Mouse (Mus musculus) embryo, embryonic 9.5 days (tissue): ENCODE data around the gene Olfr107.

Source experiments
- DNase-seq: peaks from one replicate; pipeline ENCODE4 v3.0.0-alpha.2; 2017; ENCODE audit errors: extremely low spot score

Olfr107 gene

DNA sequence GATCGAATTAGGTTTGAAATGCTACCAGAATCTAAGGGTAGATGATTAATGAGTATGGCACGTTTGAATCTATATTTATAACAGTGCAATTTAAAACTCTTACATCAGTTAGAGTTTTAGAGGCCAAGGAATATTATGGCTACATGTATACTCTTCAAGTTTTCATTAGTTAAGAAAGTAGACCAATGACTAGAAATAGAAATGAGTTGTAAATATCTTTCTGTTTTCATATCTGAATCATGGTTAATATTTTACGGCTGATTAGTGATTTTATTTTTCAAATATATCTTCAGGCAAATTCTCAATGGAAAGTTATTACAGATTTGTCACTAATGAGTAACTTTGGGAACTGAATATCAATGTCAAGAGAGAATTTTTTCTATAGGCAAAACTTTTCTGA, at the start of gene Olfr107:
Gene Olfr107, plus strand, starts transcription at position 301 of the 400 bp plus-strand sequence.
- no peak for DNase-seq

DNA sequence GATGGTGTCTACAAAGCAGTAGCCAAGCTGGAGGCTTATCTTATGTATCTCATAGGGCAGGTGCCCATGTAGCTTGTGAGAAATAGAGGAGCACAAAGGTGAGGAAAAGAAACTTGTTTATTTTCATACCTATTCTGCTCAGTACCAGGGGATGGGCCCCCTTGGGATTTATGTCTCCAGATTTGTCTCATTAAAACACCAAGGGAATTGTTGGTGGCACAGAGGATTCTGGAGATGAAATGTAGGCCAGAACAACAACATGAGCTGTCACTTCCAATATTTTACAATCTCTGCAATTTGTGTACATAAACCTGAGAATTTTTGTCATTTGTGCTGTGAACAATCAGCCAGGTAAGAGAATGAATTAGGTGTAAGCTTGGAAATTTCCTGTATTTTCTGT, 39.7 kb upstream of the Olfr107 start, which contains the start of gene Olfr104-ps:
Gene Olfr104-ps, plus strand, starts transcription at position 301 of the 400 bp plus-strand sequence.
- DNase-seq: no peak

DNA sequence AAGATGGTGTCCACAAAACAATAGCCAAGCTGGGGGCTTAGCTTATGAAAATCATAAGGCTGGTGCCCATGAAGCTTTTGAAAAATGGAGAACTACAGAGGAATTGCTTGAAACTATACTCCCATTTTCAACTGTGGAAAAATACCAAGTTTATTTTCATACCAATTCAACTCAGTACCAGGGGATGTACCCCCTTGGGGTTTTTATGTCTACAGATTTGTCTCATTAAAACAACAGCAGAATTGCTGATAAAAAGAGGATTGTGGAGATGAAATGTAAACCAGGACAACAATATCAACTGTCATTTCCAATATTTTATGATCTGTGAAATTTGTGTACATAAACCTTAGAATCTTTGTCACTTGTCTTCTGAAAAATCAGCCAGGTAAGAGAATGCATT, 20.3 kb upstream of the Olfr107 start, which contains the start of gene Olfr105-ps:
Gene Olfr105-ps, plus strand, starts transcription at position 301 of the 400 bp plus-strand sequence.
- DNase-seq: no peak

DNA sequence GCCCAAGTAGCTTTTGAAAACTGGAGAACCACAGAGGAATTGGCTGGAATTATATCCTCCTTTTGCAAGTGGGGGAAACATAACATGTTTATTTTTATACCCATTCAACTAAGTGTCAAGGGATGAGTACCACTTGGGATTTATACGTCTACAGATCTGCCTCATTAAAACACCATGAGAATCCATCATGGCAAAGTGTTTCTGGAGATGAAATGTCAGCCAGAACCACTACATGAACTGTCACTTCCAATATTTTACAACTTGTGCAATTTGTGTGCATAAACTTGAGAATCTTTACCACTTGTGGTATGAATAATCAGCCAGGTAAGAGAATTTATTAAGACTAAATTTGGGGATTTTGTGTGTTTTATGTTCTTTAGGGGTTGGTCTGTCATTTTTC, 8.9 kb upstream of the Olfr107 start, which contains the start of gene Olfr106-ps:
Gene Olfr106-ps, plus strand, starts transcription at position 301 of the 400 bp plus-strand sequence.
- DNase-seq: no peak

DNA sequence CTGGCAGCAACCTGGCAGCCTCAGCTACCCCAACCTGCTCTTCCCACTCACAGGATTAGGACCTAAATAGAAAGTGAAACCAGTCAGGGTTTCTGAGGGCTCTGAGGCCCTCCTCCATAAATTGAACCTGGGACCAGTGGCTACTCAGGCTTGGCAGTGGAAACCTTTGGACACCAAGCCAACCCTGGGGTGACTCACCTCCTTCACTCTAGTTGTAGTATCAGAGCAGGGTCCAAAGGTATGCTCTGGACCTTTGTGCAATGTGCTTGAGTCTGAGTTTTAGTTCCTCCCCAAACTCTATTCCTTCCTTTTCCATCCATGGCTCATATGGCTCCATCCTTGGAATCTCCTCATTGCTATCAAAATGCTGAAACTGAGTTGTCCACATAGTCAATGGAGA, 14.4 kb downstream of the Olfr107 start:
- DNase-seq: no peak

DNA sequence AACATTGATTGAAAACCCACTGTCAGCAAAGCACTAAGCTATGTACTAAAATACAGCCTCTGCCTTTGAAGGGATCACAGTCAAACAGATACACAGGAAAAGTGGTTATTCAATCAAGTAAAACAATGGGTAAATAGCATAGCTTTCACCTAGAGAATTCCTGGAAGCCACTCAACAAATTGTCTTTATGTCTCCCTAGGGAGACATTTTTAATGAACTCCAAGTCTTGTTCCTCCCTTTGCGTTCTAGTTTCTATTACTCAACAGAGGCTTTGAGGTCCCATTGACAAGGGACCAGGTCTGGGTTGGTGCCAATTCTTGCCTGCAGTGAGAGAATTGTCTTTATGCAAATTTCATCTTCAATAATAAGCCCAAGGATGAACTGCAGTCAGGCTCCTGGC, 46.2 kb downstream of the Olfr107 start, which contains the start of gene Olfr108:
Gene Olfr108, plus strand, starts transcription at position 301 of the 400 bp plus-strand sequence.
- no peak for DNase-seq
